Mouse (Mus musculus): ENCODE measurements around the gene Ccl11. TPM values are rescaled to one million over a fixed set of nuclear protein-coding genes. Genes with fewer than 3 reads are reported as not detected.

Gene Ccl11
- polyA plus RNA-seq (2014; fragmentation: Nextera tagmentation; extraction: Ambion mirVana) = not detected in 2 replicates

DNA sequence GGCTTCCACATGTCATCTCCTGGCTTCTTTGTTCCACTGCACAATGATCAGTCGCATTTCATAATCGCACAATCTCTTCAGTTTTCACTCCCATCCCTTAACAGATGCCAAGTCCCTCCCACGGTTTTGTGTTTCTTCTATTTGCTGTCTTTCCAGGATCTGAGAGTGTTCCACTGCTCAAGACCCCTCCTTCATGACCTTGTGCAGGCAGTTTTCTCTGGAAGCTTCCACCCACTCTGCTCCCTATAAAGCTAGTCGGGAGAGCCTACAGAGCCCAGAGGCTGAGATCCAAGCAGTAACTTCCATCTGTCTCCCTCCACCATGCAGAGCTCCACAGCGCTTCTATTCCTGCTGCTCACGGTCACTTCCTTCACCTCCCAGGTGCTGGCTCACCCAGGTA is at the start of gene Ccl11:
Gene Ccl11, plus strand, starts transcription at position 178 of the 400 bp plus-strand sequence.
- Histone ChIP-seq H3K9me3 (replicated peaks; ENCODE audit: control insufficient read depth, low read length) (no peaks in the 10 kb centered on the region), H3K36me3 (replicated peaks; ENCODE audit: control insufficient read depth, insufficient read depth, low read depth, low read length) (no peaks in the 10 kb centered on the region), H3K4me3 (ENCODE audit: low read depth, low read length) (no peak within 1 kb of the TSS), H3K4me2 (ENCODE audit: low read depth, low read length) (no peak within 1 kb of the TSS), H3K4me1 (ENCODE audit: control insufficient read depth, insufficient read depth, low read length) (no peaks in the 10 kb centered on the region), H3K27me3 (ENCODE audit: control insufficient read depth, insufficient read depth, low read length) (no peaks in the 10 kb centered on the region), H3K9ac (replicated peaks; ENCODE audit: low read length) (no peak within 1 kb of the TSS), H3K27ac (replicated peaks; ENCODE audit: low read depth, low read length) (no peak within 1 kb of the TSS)
- ATAC-seq (replicated peaks; ENCODE audit: insufficient number of reproducible peaks, low FRiP score, low TSS enrichment, low read depth) (no peak), DNase-seq (ENCODE audit: low spot score) (no peak)
- 86% methylated on average over 6 of the region's 6 CpGs for WGBS

DNA sequence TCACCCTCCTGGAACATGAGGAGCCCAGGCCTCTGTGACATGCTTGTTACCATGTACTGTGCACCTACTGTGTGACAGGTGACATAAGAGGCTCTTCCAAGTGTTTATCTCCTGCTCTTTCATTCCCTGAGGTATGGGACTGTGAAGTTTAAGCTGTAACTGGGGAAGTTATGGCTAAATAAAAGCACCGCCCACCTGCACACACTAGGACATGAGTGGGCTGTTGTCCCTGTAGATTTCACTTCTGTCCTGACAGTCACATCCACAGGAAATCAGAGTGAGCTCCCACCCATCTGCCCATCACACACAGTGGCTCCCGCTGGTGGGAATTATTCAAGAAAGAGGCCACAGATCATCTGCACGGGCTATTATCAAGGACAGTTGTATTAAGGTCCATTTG is 47.5 kb upstream of the Ccl11 start:
- Histone ChIP-seq H3K27ac (replicated peaks; ENCODE audit: low read depth, low read length) (no peak overlapping the region), H3K4me1 (ENCODE audit: control insufficient read depth, insufficient read depth, low read length) (no peaks in the 10 kb centered on the region), H3K9me3 (replicated peaks; ENCODE audit: control insufficient read depth, low read length) (no peaks in the 10 kb centered on the region), H3K27me3 (ENCODE audit: control insufficient read depth, insufficient read depth, low read length) (no peaks in the 10 kb centered on the region), H3K4me2 (ENCODE audit: low read depth, low read length) (no peak overlapping the region), H3K36me3 (replicated peaks; ENCODE audit: control insufficient read depth, insufficient read depth, low read depth, low read length) (no peaks in the 10 kb centered on the region), H3K4me3 (ENCODE audit: low read depth, low read length) (no peak overlapping the region), H3K9ac (replicated peaks; ENCODE audit: low read length) (no peak overlapping the region)
- DNase-seq (ENCODE audit: low spot score) (no peak), ATAC-seq (replicated peaks; ENCODE audit: insufficient number of reproducible peaks, low FRiP score, low TSS enrichment, low read depth) (no peak)
- WGBS = 94% methylated on average over 3 of the region's 3 CpGs

DNA sequence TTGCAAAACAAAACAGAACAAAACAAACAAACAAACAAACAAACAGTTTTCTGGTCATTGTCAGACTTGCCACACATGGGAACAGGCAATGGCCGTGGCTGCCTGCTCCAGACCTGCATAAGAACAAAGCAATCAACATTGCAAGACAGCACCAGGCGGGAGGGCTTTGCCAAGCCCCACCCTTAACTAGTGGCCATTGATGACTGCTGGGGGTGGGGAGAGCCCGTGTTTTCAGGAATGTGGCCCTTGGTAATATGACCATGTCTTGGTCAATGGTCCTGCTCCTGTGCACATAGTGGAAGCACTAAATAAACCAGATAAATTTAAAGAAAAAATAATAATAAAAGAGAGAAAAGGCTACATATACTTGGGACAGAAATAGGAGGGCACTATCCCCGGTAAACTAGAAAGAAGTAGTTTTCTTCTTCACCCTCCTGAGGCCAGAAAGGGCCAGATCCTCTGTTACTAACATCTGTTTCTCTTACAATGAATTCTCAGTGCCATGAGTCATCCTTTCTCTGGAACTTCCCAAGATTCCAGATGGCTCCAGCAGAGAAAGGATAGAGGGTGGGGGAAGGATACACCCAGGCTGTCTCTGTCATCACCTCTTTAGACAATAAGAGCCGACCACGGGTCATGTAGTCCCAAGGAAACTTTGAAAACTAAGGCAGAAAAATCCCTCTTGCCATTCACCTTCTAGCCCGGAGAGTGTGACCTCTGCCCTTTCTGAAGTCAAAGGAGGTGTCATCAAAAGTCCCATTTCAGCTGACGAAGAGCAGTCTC is 46.0 kb upstream of the Ccl11 start:
- no peak overlapping the region for H3K9ac ChIP-seq (replicated peaks; ENCODE audit: low read length)

DNA sequence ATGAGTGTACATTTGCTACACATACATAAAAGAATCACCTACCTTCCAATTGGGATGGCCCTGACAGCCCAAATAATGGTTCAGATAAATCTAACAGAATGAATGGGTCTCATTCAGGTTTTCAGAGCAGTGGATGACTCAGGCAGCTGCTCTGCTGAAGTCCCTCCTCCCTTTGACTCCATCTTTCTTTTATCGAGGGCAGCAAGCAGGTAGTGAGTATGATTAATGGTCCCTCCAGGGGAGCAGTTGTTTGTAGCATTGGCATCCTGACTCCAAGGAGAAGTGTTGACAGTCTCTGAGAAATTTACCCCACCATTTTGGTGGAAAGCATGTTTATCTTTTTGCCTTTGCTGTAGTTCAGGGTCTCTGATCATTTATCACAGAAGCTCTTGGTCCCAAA is 43.9 kb upstream of the Ccl11 start:
- H3K4me3 ChIP-seq (ENCODE audit: low read depth, low read length) = no peak overlapping the region
- H3K9me3 ChIP-seq (replicated peaks; ENCODE audit: control insufficient read depth, low read length) = no peaks in the 10 kb centered on the region
- no peaks in the 10 kb centered on the region for H3K27me3 ChIP-seq (ENCODE audit: control insufficient read depth, insufficient read depth, low read length)
- WGBS = 56% methylated on average over 1 of the region's 1 CpGs
- no peak overlapping the region for H3K27ac ChIP-seq (replicated peaks; ENCODE audit: low read depth, low read length)
- ATAC-seq (replicated peaks; ENCODE audit: insufficient number of reproducible peaks, low FRiP score, low TSS enrichment, low read depth) (no peak), DNase-seq (ENCODE audit: low spot score) (no peak)
- H3K4me2 ChIP-seq (ENCODE audit: low read depth, low read length) = no peak overlapping the region
- no peaks in the 10 kb centered on the region for H3K36me3 ChIP-seq (replicated peaks; ENCODE audit: control insufficient read depth, insufficient read depth, low read depth, low read length)
- H3K4me1 ChIP-seq (ENCODE audit: control insufficient read depth, insufficient read depth, low read length) = no peaks in the 10 kb centered on the region
- H3K9ac ChIP-seq (replicated peaks; ENCODE audit: low read length) = no peak overlapping the region

More for the DNA sequence above, 46.0 kb upstream of the Ccl11 start:
- 58% methylated on average over 8 of the region's 8 CpGs for WGBS
- DNase-seq (ENCODE audit: low spot score) (no peak), ATAC-seq (replicated peaks; ENCODE audit: insufficient number of reproducible peaks, low FRiP score, low TSS enrichment, low read depth) (no peak)
- Histone ChIP-seq H3K9me3 (replicated peaks; ENCODE audit: control insufficient read depth, low read length) (no peaks in the 10 kb centered on the region), H3K27me3 (ENCODE audit: control insufficient read depth, insufficient read depth, low read length) (no peaks in the 10 kb centered on the region), H3K4me3 (ENCODE audit: low read depth, low read length) (no peak overlapping the region), H3K4me2 (ENCODE audit: low read depth, low read length) (no peak overlapping the region), H3K4me1 (ENCODE audit: control insufficient read depth, insufficient read depth, low read length) (no peaks in the 10 kb centered on the region), H3K27ac (replicated peaks; ENCODE audit: low read depth, low read length) (no peak overlapping the region), H3K36me3 (replicated peaks; ENCODE audit: control insufficient read depth, insufficient read depth, low read depth, low read length) (no peaks in the 10 kb centered on the region)

DNA sequence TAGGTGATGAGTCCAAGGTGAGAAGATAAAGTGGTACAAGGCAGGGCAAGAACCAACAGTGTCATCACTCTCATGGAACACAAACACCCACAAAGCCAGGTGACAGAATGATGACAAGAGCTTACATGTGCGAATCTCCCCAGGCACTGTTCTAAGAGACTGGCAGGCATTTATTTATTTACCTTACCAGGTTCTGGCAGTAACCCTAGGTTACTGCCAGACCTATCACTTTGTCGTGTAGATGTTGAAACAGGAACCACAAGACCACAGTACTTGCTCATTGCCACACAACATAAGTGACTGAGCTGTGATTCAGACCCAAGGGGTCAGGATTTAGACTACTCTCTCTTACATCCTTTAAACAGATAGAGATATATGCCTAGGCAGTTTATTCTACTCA is 42.6 kb upstream of the Ccl11 start:
- H3K4me3 ChIP-seq (ENCODE audit: low read depth, low read length) = no peak overlapping the region
- H3K4me2 ChIP-seq (ENCODE audit: low read depth, low read length) = no peak overlapping the region
- ATAC-seq (replicated peaks; ENCODE audit: insufficient number of reproducible peaks, low FRiP score, low TSS enrichment, low read depth) (no peak), DNase-seq (ENCODE audit: low spot score) (no peak)
- WGBS = 65% methylated on average over 2 of the region's 2 CpGs
- H3K9me3 ChIP-seq (replicated peaks; ENCODE audit: control insufficient read depth, low read length) = no peaks in the 10 kb centered on the region
- H3K36me3 ChIP-seq (replicated peaks; ENCODE audit: control insufficient read depth, insufficient read depth, low read depth, low read length) = no peaks in the 10 kb centered on the region
- no peaks in the 10 kb centered on the region for H3K4me1 ChIP-seq (ENCODE audit: control insufficient read depth, insufficient read depth, low read length)
- no peak overlapping the region for H3K27ac ChIP-seq (replicated peaks; ENCODE audit: low read depth, low read length)
- no peak overlapping the region for H3K9ac ChIP-seq (replicated peaks; ENCODE audit: low read length)
- H3K27me3 ChIP-seq (ENCODE audit: control insufficient read depth, insufficient read depth, low read length) = no peaks in the 10 kb centered on the region

DNA sequence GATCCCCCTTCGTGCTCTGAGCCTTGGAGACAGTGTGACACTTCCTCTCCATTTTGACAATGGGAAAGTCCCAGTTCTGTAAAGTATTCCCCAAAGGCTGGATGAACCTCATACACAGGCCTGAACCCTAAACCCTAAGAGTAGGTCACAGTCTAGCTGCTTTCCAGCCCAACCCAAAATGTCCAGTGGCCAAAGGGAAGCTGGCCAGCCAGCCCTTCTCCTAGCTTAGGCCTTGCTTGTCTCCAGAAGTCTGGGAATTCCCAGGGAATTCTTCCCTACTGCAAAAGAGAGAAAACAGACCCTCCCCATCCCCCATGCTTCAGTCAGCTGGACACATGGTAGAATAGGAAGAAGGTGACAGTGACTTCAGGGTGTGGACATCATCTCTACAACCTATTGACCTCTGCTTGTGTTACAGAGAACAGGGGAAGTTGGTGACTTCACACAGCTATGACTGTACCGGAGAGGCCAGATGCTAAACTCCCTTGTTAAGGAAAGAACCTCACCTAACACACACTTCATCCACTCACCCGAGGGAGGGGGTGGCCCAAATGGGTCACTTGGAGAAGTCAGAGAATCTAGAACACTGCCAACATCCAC is 41.3 kb upstream of the Ccl11 start:
- Histone ChIP-seq H3K27me3 (ENCODE audit: control insufficient read depth, insufficient read depth, low read length) (no peaks in the 10 kb centered on the region), H3K27ac (replicated peaks; ENCODE audit: low read depth, low read length) (no peak overlapping the region), H3K4me1 (ENCODE audit: control insufficient read depth, insufficient read depth, low read length) (no peaks in the 10 kb centered on the region), H3K9me3 (replicated peaks; ENCODE audit: control insufficient read depth, low read length) (no peaks in the 10 kb centered on the region), H3K4me3 (ENCODE audit: low read depth, low read length) (no peak overlapping the region), H3K9ac (replicated peaks; ENCODE audit: low read length) (no peak overlapping the region), H3K36me3 (replicated peaks; ENCODE audit: control insufficient read depth, insufficient read depth, low read depth, low read length) (no peaks in the 10 kb centered on the region), H3K4me2 (ENCODE audit: low read depth, low read length) (no peak overlapping the region)
- WGBS = 79% methylated on average over 3 of the region's 3 CpGs
- ATAC-seq (replicated peaks; ENCODE audit: insufficient number of reproducible peaks, low FRiP score, low TSS enrichment, low read depth) (no peak), DNase-seq (ENCODE audit: low spot score) (no peak)

DNA sequence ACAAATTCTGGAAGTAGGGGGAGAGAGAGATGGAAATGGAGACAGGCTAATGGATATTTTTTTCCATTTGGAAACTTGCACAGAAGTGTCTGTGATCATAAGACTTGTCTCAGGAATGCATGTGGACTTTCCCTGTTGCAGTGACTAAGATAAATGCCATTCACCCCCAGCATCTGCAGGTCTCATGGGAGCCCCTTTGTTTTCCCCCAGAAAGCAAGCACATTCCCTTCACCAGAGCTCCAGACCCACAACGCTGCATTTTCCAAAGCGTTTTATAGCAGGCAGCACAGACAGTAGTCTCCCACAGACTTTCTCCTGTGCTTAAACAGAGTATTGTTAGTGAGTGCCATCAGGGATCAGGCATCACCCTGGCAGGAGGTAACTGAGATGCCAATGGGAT is 38.2 kb upstream of the Ccl11 start:
- Histone ChIP-seq H3K4me3 (ENCODE audit: low read depth, low read length) (no peak overlapping the region), H3K4me1 (ENCODE audit: control insufficient read depth, insufficient read depth, low read length) (no peaks in the 10 kb centered on the region), H3K36me3 (replicated peaks; ENCODE audit: control insufficient read depth, insufficient read depth, low read depth, low read length) (no peaks in the 10 kb centered on the region), H3K9ac (replicated peaks; ENCODE audit: low read length) (no peak overlapping the region), H3K27me3 (ENCODE audit: control insufficient read depth, insufficient read depth, low read length) (no peaks in the 10 kb centered on the region), H3K27ac (replicated peaks; ENCODE audit: low read depth, low read length) (no peak overlapping the region), H3K4me2 (ENCODE audit: low read depth, low read length) (no peak overlapping the region), H3K9me3 (replicated peaks; ENCODE audit: control insufficient read depth, low read length) (no peaks in the 10 kb centered on the region)
- ATAC-seq (replicated peaks; ENCODE audit: insufficient number of reproducible peaks, low FRiP score, low TSS enrichment, low read depth) = no peak
- no peak for DNase-seq (ENCODE audit: low spot score)
- 46% methylated on average over 2 of the region's 2 CpGs for WGBS

DNA sequence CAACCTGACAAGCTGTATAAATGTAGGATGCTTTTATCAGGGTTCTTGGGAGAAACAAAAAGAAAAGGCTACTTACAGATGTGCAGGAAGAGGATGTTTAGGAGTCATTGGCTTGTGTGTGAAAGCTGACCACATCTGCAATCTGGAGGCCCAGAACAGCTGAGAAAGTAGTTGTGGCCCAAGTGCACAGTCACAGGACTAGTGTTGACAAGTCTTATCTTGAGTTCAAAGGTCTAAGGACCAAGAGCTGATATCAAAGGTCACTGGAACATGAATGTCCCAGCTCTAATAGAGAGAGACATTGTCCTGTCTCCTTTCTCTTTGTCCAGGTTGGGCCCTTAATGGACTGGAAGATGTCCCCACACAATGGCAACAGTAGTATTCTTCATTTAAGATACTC is 37.8 kb upstream of the Ccl11 start:
- no peaks in the 10 kb centered on the region for H3K4me1 ChIP-seq (ENCODE audit: control insufficient read depth, insufficient read depth, low read length)
- no peak for ATAC-seq (replicated peaks; ENCODE audit: insufficient number of reproducible peaks, low FRiP score, low TSS enrichment, low read depth)

More for the DNA sequence above, 37.8 kb upstream of the Ccl11 start:
- Histone ChIP-seq H3K4me3 (ENCODE audit: low read depth, low read length) (no peak overlapping the region), H3K27ac (replicated peaks; ENCODE audit: low read depth, low read length) (no peak overlapping the region), H3K36me3 (replicated peaks; ENCODE audit: control insufficient read depth, insufficient read depth, low read depth, low read length) (no peaks in the 10 kb centered on the region), H3K4me2 (ENCODE audit: low read depth, low read length) (no peak overlapping the region), H3K27me3 (ENCODE audit: control insufficient read depth, insufficient read depth, low read length) (no peaks in the 10 kb centered on the region), H3K9ac (replicated peaks; ENCODE audit: low read length) (no peak overlapping the region), H3K9me3 (replicated peaks; ENCODE audit: control insufficient read depth, low read length) (no peaks in the 10 kb centered on the region)
- DNase-seq (ENCODE audit: low spot score) = no peak

Measured in embryonic facial prominence, embryonic 11.5 days (tissue).